Mouse (Mus musculus) NIH3T3 (cell line): Measurements from ENCODE around the gene Synrg.

ENCODE experiments used
- DNase-seq: peaks from one replicate; pipeline ENCODE4 v3.0.0-alpha.2; 2012; ENCODE audit warnings: low read depth

Synrg gene

GRCm38 (mm10) chr11:83981338-83981737 lies 17.1 kb downstream of the Synrg start:
- no peak for DNase-seq

GRCm38 (mm10) chr11:83991701-83992100 lies 27.5 kb downstream of the Synrg start:
- DNase-seq, result peak; percentile 27

GRCm38 (mm10) chr11:83993428-83993827 lies 29.2 kb downstream of the Synrg start:
- no peak for DNase-seq

GRCm38 (mm10) chr11:83994481-83994880 lies 30.3 kb downstream of the Synrg start:
- DNase-seq, result no peak

GRCm38 (mm10) chr11:83995535-83995950 lies 31.3 kb downstream of the Synrg start:
- DNase-seq, result no peak

GRCm38 (mm10) chr11:83997171-83997868 lies 33.1 kb downstream of the Synrg start:
- DNase-seq, result no peak

- DNase-seq, result no peak
Observed at GRCm38 (mm10) chr11:83998993-83999392, 34.8 kb downstream of the Synrg start.

GRCm38 (mm10) chr11:83999411-83999915 lies 35.2 kb downstream of the Synrg start:
- DNase-seq, result no peak

GRCm38 (mm10) chr11:84001257-84001656 lies 37.0 kb downstream of the Synrg start:
- DNase-seq, result no peak

- DNase-seq, result no peak
Observed at GRCm38 (mm10) chr11:84003986-84004385, 39.8 kb downstream of the Synrg start.

GRCm38 (mm10) chr11:84009001-84009400 lies 44.8 kb downstream of the Synrg start:
- no peak for DNase-seq

- no peak for DNase-seq
Observed at GRCm38 (mm10) chr11:84010411-84010810, 46.2 kb downstream of the Synrg start.

GRCm38 (mm10) chr11:84011050-84011449 lies 46.8 kb downstream of the Synrg start:
- no peak for DNase-seq

GRCm38 (mm10) chr11:84011576-84011975 lies 47.3 kb downstream of the Synrg start:
- no peak for DNase-seq

GRCm38 (mm10) chr11:84013105-84013504 lies 48.9 kb downstream of the Synrg start:
- DNase-seq, result no peak

- no peak for DNase-seq
Observed at GRCm38 (mm10) chr11:84016147-84016809, 52.0 kb downstream of the Synrg start.

- no peak for DNase-seq
Observed at GRCm38 (mm10) chr11:84016810-84017508, 52.7 kb downstream of the Synrg start.

- peak; percentile 91 for DNase-seq
Observed at GRCm38 (mm10) chr11:84027231-84027630, 63.0 kb downstream of the Synrg start.

GRCm38 (mm10) chr11:84028271-84029028 lies 64.2 kb downstream of the Synrg start:
- DNase-seq, result peak; percentile 99

- DNase-seq, result peak; percentile 90
Observed at GRCm38 (mm10) chr11:84031971-84032370, 67.7 kb downstream of the Synrg start.

GRCm38 (mm10) chr11:84032559-84032958 lies 68.3 kb downstream of the Synrg start:
- no peak for DNase-seq

GRCm38 (mm10) chr11:84033671-84034070 lies 69.4 kb downstream of the Synrg start:
- no peak for DNase-seq
